Mouse (Mus musculus) embryonic facial prominence, embryonic 11.5 days (tissue): ENCODE measurements around the gene Slirp. TPM values are rescaled to one million over a fixed set of nuclear protein-coding genes. Genes with fewer than 3 reads are reported as not detected.

ENCODE experiments used
- ATAC-seq: fragments of 200-750 bp; cut with Nextera tagmentation; replicated peaks from 2 replicates; pipeline ENCODE4 v1.8.0; 2017; ENCODE audit warnings: low read depth; ENCODE audit not compliant: insufficient number of reproducible peaks, low FRiP score, low TSS enrichment
- DNase-seq: peaks from one replicate; pipeline ENCODE4 v3.0.0-alpha.2; 2015; ENCODE audit warnings: low spot score
- H3K27ac ChIP-seq: fragments of 300-500 bp; sonication (generic); replicated peaks from 2 replicates; pipeline ENCODE4 v1.5.1; 2014; ENCODE audit warnings: mild to moderate bottlenecking, low read depth, low read length, control low read depth
- H3K27me3 ChIP-seq: fragments of 300-500 bp; sonication (generic); 2 replicates; pipeline ENCODE4 v1.6.1; 2014; ENCODE audit warnings: mild to moderate bottlenecking, low read length, moderate library complexity, mixed read lengths; ENCODE audit not compliant: control insufficient read depth, insufficient read depth
- H3K36me3 ChIP-seq: fragments of 300-500 bp; sonication (generic); replicated peaks from 2 replicates; pipeline ENCODE4 v1.6.1; 2014; ENCODE audit warnings: low read depth, mild to moderate bottlenecking, low read length, moderate library complexity, mixed read lengths; ENCODE audit not compliant: control insufficient read depth, insufficient read depth
- H3K4me1 ChIP-seq: fragments of 300-500 bp; sonication (generic); 2 replicates; pipeline ENCODE4 v1.6.1; 2014; ENCODE audit warnings: low read length, mixed read lengths; ENCODE audit not compliant: control insufficient read depth, insufficient read depth
- H3K4me2 ChIP-seq: fragments of 300-500 bp; sonication (generic); 2 replicates; pipeline ENCODE4 v1.6.1; 2014; ENCODE audit warnings: low read depth, mild to moderate bottlenecking, control low read depth, low read length, moderate library complexity
- H3K4me3 ChIP-seq: fragments of 300-500 bp; sonication (generic); 2 replicates; pipeline ENCODE4 v1.5.1; 2014; ENCODE audit warnings: low read depth, low read length, control low read depth
- H3K9ac ChIP-seq: fragments of 300-500 bp; sonication (generic); replicated peaks from 2 replicates; pipeline ENCODE4 v1.6.1; 2014; ENCODE audit warnings: mild to moderate bottlenecking, control low read depth, low read length
- H3K9me3 ChIP-seq: fragments of 300-500 bp; sonication (generic); replicated peaks from 2 replicates; pipeline ENCODE4 v1.6.1; 2016; ENCODE audit warnings: mild to moderate bottlenecking, low read length, inconsistent platforms, mixed read lengths; ENCODE audit not compliant: control insufficient read depth
- WGBS: fragments of 180-500 bp; shearing (Covaris S2); extraction: QIAGEN DNeasy Blood & Tissue Kit; methylation state at CpG from one replicate; pipeline ENCODE4 v1.1.7; 2014; 5-methylcytosine and 5-hydroxymethylcytosine counted together
- polyA plus RNA-seq: library from polyadenylated mRNA; unstranded; fragments of >200 nt; fragmentation: Nextera tagmentation; extraction: Ambion mirVana; gene quantifications from 2 replicates; pipeline ENCODE4 v1.2.1, GENCODE M21; 2014

The Slirp gene
- polyA plus RNA-seq = 303 and 309 TPM in 2 replicates

DNA sequence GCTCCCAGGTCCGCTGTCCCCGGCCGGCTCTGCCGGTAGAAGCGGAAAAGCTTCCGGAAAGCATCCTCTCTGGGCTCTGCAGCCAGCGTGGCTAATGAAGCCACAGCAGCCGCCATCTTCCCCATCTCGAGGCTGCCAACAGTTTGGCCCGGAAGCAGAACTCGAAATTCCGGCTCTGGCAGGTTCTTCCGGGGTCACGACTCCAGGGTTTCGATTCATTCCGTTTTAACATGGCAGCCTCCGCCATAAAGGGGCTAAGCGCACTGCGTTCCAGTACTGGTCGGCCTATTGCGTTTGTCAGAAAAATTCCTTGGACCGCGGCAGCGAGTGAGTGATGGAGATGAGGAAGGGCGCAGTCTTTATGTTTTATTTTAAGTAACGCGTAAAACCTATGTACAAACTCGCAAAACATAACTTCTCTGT lies at the start of gene Slirp, which contains the start of gene Alkbh1:
Gene Slirp, plus strand, starts transcription at position 197 of the 423 bp plus-strand sequence.
Gene Alkbh1, minus strand, starts transcription at position 318 of the 423 bp plus-strand sequence.
- H3K4me2 ChIP-seq = peak within 1 kb of the TSS; percentile 58
- no peaks in the 10 kb centered on the region for H3K27me3 ChIP-seq
- DNase-seq (peak; percentile 96), ATAC-seq (peak; percentile 94)
- H3K36me3 ChIP-seq = peaks cover 9% of the 10 kb centered on the region
- peak within 1 kb of the TSS; percentile 69 for H3K27ac ChIP-seq
- under 1% methylated on average over 28 of the region's 28 CpGs for WGBS
- no peaks in the 10 kb centered on the region for H3K9me3 ChIP-seq
- peak within 1 kb of the TSS; percentile 98 for H3K4me3 ChIP-seq
- H3K4me1 ChIP-seq = no peaks in the 10 kb centered on the region
- peak within 1 kb of the TSS; percentile 98 for H3K9ac ChIP-seq

DNA sequence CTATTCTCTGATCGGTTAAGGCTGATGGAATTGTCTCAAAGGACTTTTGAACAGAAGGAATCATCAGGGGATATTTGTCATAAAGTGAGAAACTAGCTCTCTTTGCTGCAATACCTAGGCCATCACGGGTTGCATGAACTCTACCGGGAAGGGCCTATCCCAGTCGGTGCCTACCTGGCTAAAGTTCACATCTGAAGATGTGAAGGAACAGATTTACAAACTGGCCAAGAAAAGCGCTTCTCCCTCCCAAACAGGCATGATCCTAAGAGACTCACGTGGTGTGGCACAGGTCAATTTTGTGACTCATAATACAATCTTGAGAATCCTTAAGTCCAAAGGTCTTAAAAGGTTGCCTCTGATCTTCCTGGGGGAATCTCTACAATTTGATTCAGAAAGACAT lies 49.4 kb upstream of the Slirp start:
- Histone ChIP-seq H3K4me3 (no peak overlapping the region), H3K36me3 (no peaks in the 10 kb centered on the region), H3K4me1 (no peaks in the 10 kb centered on the region), H3K4me2 (no peak overlapping the region), H3K27me3 (no peaks in the 10 kb centered on the region), H3K9ac (no peak overlapping the region), H3K9me3 (no peaks in the 10 kb centered on the region), H3K27ac (no peak overlapping the region)
- DNase-seq (no peak), ATAC-seq (no peak)
- WGBS = 88% methylated on average over 6 of the region's 6 CpGs

DNA sequence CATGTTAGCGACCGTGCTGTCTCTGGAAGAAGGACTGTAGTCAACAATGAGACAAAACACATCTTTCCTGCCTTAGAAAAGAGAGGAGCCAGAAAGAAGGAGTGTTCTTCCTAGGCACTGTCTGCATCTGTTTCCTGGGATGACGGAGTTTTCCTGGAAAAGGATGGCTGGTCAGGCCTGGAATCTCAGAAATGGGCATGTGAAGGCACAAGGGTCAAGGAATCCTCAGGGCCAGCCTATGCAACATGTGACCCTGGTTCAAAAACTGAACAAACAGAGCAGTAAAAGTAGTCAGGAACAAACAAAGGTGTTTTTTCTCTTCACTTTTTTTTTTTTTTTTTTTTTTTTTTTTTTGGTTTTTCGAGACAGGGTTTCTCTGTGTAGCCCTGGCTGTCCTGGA lies 46.6 kb upstream of the Slirp start:
- DNase-seq = no peak
- no peak for ATAC-seq
- Histone ChIP-seq H3K9me3 (no peaks in the 10 kb centered on the region), H3K9ac (no peak overlapping the region), H3K36me3 (no peaks in the 10 kb centered on the region), H3K4me3 (no peak overlapping the region), H3K4me2 (no peak overlapping the region), H3K4me1 (no peaks in the 10 kb centered on the region), H3K27me3 (no peaks in the 10 kb centered on the region), H3K27ac (no peak overlapping the region)
- 89% methylated on average over 4 of the region's 4 CpGs for WGBS

DNA sequence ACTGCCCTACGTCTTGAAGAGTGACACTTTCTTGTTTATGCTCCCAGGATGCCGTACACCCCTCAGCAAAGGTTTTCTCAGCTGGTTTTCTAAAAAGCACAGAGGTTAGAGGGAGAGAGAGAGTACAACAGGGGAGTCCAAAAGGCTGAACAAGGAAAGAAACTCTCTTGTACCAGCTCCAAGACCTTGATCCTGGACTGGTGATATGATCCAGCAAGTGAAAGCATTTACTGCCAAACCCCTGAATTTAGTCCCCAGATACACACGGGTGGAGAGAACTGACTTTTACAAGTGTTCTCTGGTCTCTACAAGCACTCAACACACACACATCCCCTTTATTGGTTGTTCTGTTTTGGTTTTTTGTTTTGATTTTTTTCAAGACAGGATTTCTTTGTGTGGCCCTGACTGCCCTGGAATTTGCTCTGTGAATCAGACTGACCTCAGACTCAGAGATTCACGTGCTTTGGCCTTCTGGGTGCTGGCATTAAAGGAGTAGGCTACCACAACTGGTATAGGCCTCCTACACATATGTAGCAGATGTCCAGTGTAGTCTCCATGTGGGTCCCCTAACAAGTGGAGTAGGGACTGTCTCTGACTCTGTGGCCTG lies 45.8 kb upstream of the Slirp start:
- Histone ChIP-seq H3K27me3 (no peaks in the 10 kb centered on the region), H3K9ac (no peak overlapping the region), H3K9me3 (no peaks in the 10 kb centered on the region), H3K4me1 (no peaks in the 10 kb centered on the region), H3K4me3 (no peak overlapping the region), H3K36me3 (no peaks in the 10 kb centered on the region), H3K27ac (no peak overlapping the region), H3K4me2 (no peak overlapping the region)
- ATAC-seq (no peak), DNase-seq (no peak)
- WGBS = 69% methylated on average over 4 of the region's 4 CpGs

DNA sequence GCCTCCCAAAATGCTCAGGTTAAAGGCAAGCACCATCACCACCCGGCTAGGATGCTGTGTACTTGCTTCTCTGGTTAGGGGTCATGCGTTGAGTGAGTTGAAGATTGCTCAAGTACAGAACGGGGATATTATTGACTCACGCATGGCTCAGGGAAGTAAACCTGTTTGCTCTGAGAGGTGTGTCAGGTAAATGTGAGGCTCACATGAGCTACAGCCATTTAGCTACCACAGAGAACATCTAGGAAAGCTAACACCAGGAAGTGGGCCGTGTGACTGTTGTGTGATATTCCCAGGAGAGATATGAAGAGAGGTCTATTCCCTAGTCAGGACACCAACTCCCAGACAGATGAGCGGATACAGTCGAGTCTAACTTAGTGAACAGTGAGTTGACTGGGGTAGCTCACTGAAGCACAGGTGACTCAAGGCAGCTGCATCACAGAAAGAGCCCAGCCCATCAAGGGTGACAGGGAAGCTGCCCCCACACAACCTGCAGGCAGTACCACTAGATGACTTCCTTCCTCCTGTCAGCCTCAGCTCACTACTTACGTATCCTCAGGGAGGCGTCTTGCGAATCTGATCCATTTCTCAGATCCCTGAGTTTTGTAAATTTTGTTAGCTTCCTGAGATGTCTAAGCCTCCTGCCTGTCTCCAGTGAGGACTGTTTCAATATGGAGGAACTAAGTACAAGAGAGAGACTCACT lies 44.4 kb upstream of the Slirp start:
- no peak overlapping the region for H3K27ac ChIP-seq
- H3K4me2 ChIP-seq = no peak overlapping the region
- H3K4me1 ChIP-seq = no peaks in the 10 kb centered on the region
- H3K27me3 ChIP-seq = no peaks in the 10 kb centered on the region
- H3K9ac ChIP-seq = no peak overlapping the region
- WGBS = 80% methylated on average over 10 of the region's 10 CpGs
- ATAC-seq (no peak), DNase-seq (no peak)
- no peaks in the 10 kb centered on the region for H3K36me3 ChIP-seq
- no peak overlapping the region for H3K4me3 ChIP-seq
- no peaks in the 10 kb centered on the region for H3K9me3 ChIP-seq

DNA sequence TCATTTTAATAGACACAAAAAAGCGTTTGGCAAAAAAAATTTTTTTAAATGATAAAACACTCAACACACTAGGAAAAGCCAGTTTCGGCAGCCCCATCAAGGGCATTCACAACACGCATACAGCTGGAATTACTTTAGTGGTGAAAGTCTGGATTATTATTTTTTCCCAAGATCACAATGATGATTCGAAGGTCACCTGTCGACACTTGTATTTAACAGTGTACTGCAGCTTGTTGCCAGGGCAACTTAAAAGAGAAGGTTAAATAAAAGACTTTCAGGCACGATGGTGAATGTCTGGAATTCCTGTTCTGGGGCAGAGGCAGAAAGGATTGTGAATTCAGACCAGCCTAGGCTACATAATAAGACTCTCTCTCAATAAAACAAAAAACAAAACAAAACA lies 41.8 kb upstream of the Slirp start:
- no peak overlapping the region for H3K27ac ChIP-seq
- H3K4me1 ChIP-seq = no peaks in the 10 kb centered on the region
- no peak overlapping the region for H3K4me2 ChIP-seq
- peak; percentile 33 for DNase-seq
- no peaks in the 10 kb centered on the region for H3K9me3 ChIP-seq
- H3K4me3 ChIP-seq = no peak overlapping the region
- no peaks in the 10 kb centered on the region for H3K36me3 ChIP-seq
- no peaks in the 10 kb centered on the region for H3K27me3 ChIP-seq
- 55% methylated on average over 6 of the region's 6 CpGs for WGBS
- H3K9ac ChIP-seq = no peak overlapping the region
- ATAC-seq = no peak

DNA sequence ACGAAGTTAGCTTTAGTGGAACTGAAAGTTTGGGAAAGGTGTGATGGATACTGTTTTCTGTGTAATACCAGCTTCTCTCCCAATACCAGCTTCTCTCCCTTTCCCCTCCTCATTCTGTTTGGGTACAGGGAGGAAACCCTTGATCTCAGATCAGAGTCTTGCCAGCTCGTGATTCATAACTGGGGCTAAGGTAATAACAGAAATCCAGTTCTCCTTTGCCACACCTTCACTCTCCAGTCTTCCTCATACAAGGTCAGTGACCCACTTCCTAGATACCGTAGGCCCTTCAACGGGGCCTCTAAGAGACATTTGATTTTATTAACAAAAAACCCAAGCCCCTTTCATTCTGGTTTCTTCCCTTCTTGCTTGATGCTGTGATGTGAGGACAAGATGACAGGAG lies 38.5 kb upstream of the Slirp start:
- H3K4me1 ChIP-seq = no peaks in the 10 kb centered on the region
- DNase-seq (no peak), ATAC-seq (no peak)
- H3K9ac ChIP-seq = no peak overlapping the region
- no peaks in the 10 kb centered on the region for H3K27me3 ChIP-seq
- H3K4me2 ChIP-seq = no peak overlapping the region
- H3K27ac ChIP-seq = no peak overlapping the region
- WGBS = 89% methylated on average over 4 of the region's 4 CpGs
- no peaks in the 10 kb centered on the region for H3K9me3 ChIP-seq
- no peak overlapping the region for H3K4me3 ChIP-seq
- no peaks in the 10 kb centered on the region for H3K36me3 ChIP-seq

DNA sequence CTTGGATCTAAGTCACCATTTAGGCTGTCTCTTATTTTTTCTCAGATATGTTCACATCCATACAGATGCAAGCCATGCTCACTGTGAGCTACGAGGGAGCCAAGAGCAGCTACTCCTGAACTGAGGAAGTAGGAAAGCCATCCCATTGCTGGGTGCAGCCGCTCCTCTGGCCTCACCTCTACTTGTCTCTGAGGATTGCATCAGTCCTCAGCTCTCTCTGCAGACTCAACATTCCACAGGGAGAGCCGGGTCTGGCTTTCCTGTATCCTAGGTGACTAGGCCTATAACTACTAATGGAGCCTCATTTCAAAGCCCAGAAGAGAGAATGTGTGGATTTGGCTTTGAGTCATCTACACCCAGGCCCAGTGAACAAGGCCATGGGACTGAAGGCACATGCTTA lies 38.0 kb upstream of the Slirp start:
- no peaks in the 10 kb centered on the region for H3K9me3 ChIP-seq
- no peak for ATAC-seq
- H3K36me3 ChIP-seq = no peaks in the 10 kb centered on the region
- H3K27ac ChIP-seq = no peak overlapping the region
- DNase-seq = no peak
- WGBS = 79% methylated on average over 3 of the region's 3 CpGs
- no peaks in the 10 kb centered on the region for H3K27me3 ChIP-seq
- H3K4me1 ChIP-seq = no peaks in the 10 kb centered on the region
- H3K4me3 ChIP-seq = no peak overlapping the region
- H3K4me2 ChIP-seq = no peak overlapping the region
- no peak overlapping the region for H3K9ac ChIP-seq
